Mouse (Mus musculus): ENCODE results near the gene Prkca.

Gene Prkca

GRCm38 (mm10) chr11:108297956-108298355 lies 45.8 kb downstream of the Prkca start:
- DNase-seq (ENCODE audit: low spot score): no peak

GRCm38 (mm10) chr11:108295373-108295772 lies 48.4 kb downstream of the Prkca start:
- DNase-seq (ENCODE audit: low spot score): no peak

GRCm38 (mm10) chr11:108294305-108294813 lies 49.4 kb downstream of the Prkca start:
- no peak for DNase-seq (ENCODE audit: low spot score)

- no peak for DNase-seq (ENCODE audit: low spot score)
Observed at GRCm38 (mm10) chr11:108293843-108294242, 49.9 kb downstream of the Prkca start.

GRCm38 (mm10) chr11:108289192-108289591 lies 54.5 kb downstream of the Prkca start:
- DNase-seq (ENCODE audit: low spot score): no peak

GRCm38 (mm10) chr11:108287321-108287720 lies 56.4 kb downstream of the Prkca start:
- DNase-seq (ENCODE audit: low spot score): no peak

- no peak for DNase-seq (ENCODE audit: low spot score)
Observed at GRCm38 (mm10) chr11:108285046-108285445, 58.7 kb downstream of the Prkca start.

GRCm38 (mm10) chr11:108282850-108283459 lies 60.8 kb downstream of the Prkca start:
- no peak for DNase-seq (ENCODE audit: low spot score)

- no peak for DNase-seq (ENCODE audit: low spot score)
Observed at GRCm38 (mm10) chr11:108279748-108280373, 63.9 kb downstream of the Prkca start.

- no peak for DNase-seq (ENCODE audit: low spot score)
Observed at GRCm38 (mm10) chr11:108277096-108277495, 66.6 kb downstream of the Prkca start.

- DNase-seq (ENCODE audit: low spot score): no peak
Observed at GRCm38 (mm10) chr11:108276148-108276547, 67.6 kb downstream of the Prkca start.

- no peak for DNase-seq (ENCODE audit: low spot score)
Observed at GRCm38 (mm10) chr11:108274046-108274445, 69.7 kb downstream of the Prkca start.

GRCm38 (mm10) chr11:108273415-108273965 lies 70.2 kb downstream of the Prkca start:
- DNase-seq (ENCODE audit: low spot score): no peak

GRCm38 (mm10) chr11:108272601-108273414 lies 70.9 kb downstream of the Prkca start:
- DNase-seq (ENCODE audit: low spot score): no peak

- no peak for DNase-seq (ENCODE audit: low spot score)
Observed at GRCm38 (mm10) chr11:108271305-108271704, 72.4 kb downstream of the Prkca start.

GRCm38 (mm10) chr11:108269516-108269915 lies 74.2 kb downstream of the Prkca start:
- DNase-seq (ENCODE audit: low spot score): no peak

- DNase-seq (ENCODE audit: low spot score): no peak
Observed at GRCm38 (mm10) chr11:108268421-108269322, 75.1 kb downstream of the Prkca start.

- no peak for DNase-seq (ENCODE audit: low spot score)
Observed at GRCm38 (mm10) chr11:108267825-108268224, 75.9 kb downstream of the Prkca start.

- no peak for DNase-seq (ENCODE audit: low spot score)
Observed at GRCm38 (mm10) chr11:108267066-108267465, 76.7 kb downstream of the Prkca start.

GRCm38 (mm10) chr11:108263868-108264267 lies 79.9 kb downstream of the Prkca start:
- no peak for DNase-seq (ENCODE audit: low spot score)

GRCm38 (mm10) chr11:108263406-108263805 lies 80.3 kb downstream of the Prkca start:
- no peak for DNase-seq (ENCODE audit: low spot score)

Data from urinary bladder, postnatal 25 days (tissue).